Comparison of ENCODE assay signal across 7 mouse cellular contexts in genomic region chr5:117318741-117319629, GRCm38 (mm10). TPM values are rescaled to one million over a fixed set of nuclear protein-coding genes. Genes with fewer than 3 reads are reported as not detected.
DNase-seq lines count a peak whose midpoint lies in the region; ATAC-seq and TF ChIP-seq lines count a peak whose summit lies in the region.

Vsig10 (plus strand) TSS chr5:117319083.

- peak within 1 kb of the TSS; percentile 82 for H3K9ac ChIP-seq in intestine, postnatal 0 days (ENCODE audit: low read depth, low read length)
- peak within 1 kb of the TSS; percentile 84 for H3K9ac ChIP-seq in limb, embryonic 13.5 days
- H3K9ac ChIP-seq in midbrain, embryonic 13.5 days (replicated peaks), result peak within 1 kb of the TSS; percentile 74

- H3K4me1 ChIP-seq in intestine, postnatal 0 days (replicated peaks; ENCODE audit: control insufficient read depth, insufficient read depth, low read length), result peaks cover 6% of the 10 kb centered on the region; the same call in 1 of the 2 replicates
- peaks cover 16% of the 10 kb centered on the region for H3K4me1 ChIP-seq in limb, embryonic 13.5 days
- H3K4me1 ChIP-seq in midbrain, embryonic 13.5 days (replicated peaks), result peaks cover 30% of the 10 kb centered on the region

- WGBS in intestine, postnatal 0 days, result under 1% methylated on average over 75 of the region's 81 CpGs
- under 1% methylated on average over 79 of the region's 81 CpGs for WGBS in limb, embryonic 13.5 days
- WGBS in midbrain, embryonic 13.5 days, result under 1% methylated on average over 68 of the region's 81 CpGs

- peak; percentile 37 for TF ChIP-seq CTCF in intestine, postnatal 0 days (IDR thresholded peaks at IDR 0.05; ENCODE audit: low read depth)

- H3K4me3 ChIP-seq in intestine, postnatal 0 days (ENCODE audit: low read depth, low read length), result peak within 1 kb of the TSS; percentile 85
- H3K4me3 ChIP-seq in limb, embryonic 13.5 days, result peak within 1 kb of the TSS; percentile 78
- H3K4me3 ChIP-seq in midbrain, embryonic 13.5 days (replicated peaks), result peak within 1 kb of the TSS; percentile 71

- peak within 1 kb of the TSS; percentile 96 for H3K4me2 ChIP-seq in intestine, postnatal 0 days (replicated peaks; ENCODE audit: low read depth)
- H3K4me2 ChIP-seq in limb, embryonic 13.5 days (replicated peaks), result peak within 1 kb of the TSS; percentile 96
- H3K4me2 ChIP-seq in midbrain, embryonic 13.5 days (replicated peaks), result peak within 1 kb of the TSS; percentile 100

- peaks cover 3% of the 10 kb centered on the region; the same call in 1 of the 2 replicates for H3K36me3 ChIP-seq in intestine, postnatal 0 days (ENCODE audit: control insufficient read depth, insufficient read depth)
- no peaks in the 10 kb centered on the region for H3K36me3 ChIP-seq in limb, embryonic 13.5 days
- no peaks in the 10 kb centered on the region for H3K36me3 ChIP-seq in midbrain, embryonic 13.5 days

- peak; percentile 70 for ATAC-seq in intestine, postnatal 0 days
- ATAC-seq in limb, embryonic 13.5 days (ENCODE audit: low FRiP score, low read depth), result peak; percentile 37
- peak; percentile 87 for ATAC-seq in midbrain, embryonic 13.5 days

- no peaks in the 10 kb centered on the region for H3K9me3 ChIP-seq in intestine, postnatal 0 days (ENCODE audit: control insufficient read depth)
- no peaks in the 10 kb centered on the region for H3K9me3 ChIP-seq in limb, embryonic 13.5 days
- no peaks in the 10 kb centered on the region for H3K9me3 ChIP-seq in midbrain, embryonic 13.5 days

- DNase-seq in adrenal gland, postnatal 10 days, result peak; percentile 82
- peak; percentile 73 for DNase-seq in embryo, embryonic 9.5 days (ENCODE audit: extremely low spot score)
- peak; percentile 98 for DNase-seq in heart, adult 11 months
- DNase-seq in spleen, adult 12 weeks (ENCODE audit: low spot score), result peak; percentile 58

- peak within 1 kb of the TSS; percentile 91 for H3K27ac ChIP-seq in intestine, postnatal 0 days (ENCODE audit: low read depth, low read length)
- peak within 1 kb of the TSS; percentile 52; the same call in 1 of the 2 replicates for H3K27ac ChIP-seq in limb, embryonic 13.5 days
- H3K27ac ChIP-seq in midbrain, embryonic 13.5 days, result no peak within 1 kb of the TSS

- H3K27me3 ChIP-seq in intestine, postnatal 0 days (replicated peaks; ENCODE audit: control insufficient read depth, insufficient read depth, low read length), result no peaks in the 10 kb centered on the region
- H3K27me3 ChIP-seq in limb, embryonic 13.5 days, result peaks cover 22% of the 10 kb centered on the region
- H3K27me3 ChIP-seq in midbrain, embryonic 13.5 days, result peaks cover 46% of the 10 kb centered on the region

RNA-seq across cellular contexts. Expression of gene Vsig10, which starts in this region (rescaled TPM):
- total RNA-seq in adrenal gland, postnatal 10 days (2021), result 10 to 100 TPM; 23.4 to 26.0 TPM
- 13.9 and 14.9 TPM in 2 replicates for polyA plus RNA-seq in intestine, postnatal 0 days (2015; fragmentation: Nextera tagmentation; extraction: Ambion mirVana)
- 7.6 and 9.6 TPM in 2 replicates for polyA plus RNA-seq in limb, embryonic 13.5 days (2015; fragmentation: Nextera tagmentation; extraction: Ambion mirVana)
- 2.3 TPM in 2 replicates for polyA plus RNA-seq in midbrain, embryonic 13.5 days (2015; fragmentation: Nextera tagmentation; extraction: Ambion mirVana)

Comparison
In these comparisons a context has a peak if more than half of its experiments do, and no peak if none do; other contexts are left out.
1. ATAC-seq: peak in every context shown above with its lines; median percentile 87 in midbrain, embryonic 13.5 days; 70 in intestine, postnatal 0 days; 37 in limb, embryonic 13.5 days.